Mouse (Mus musculus): Measurements from ENCODE around the gene Ttll11.

DNA sequence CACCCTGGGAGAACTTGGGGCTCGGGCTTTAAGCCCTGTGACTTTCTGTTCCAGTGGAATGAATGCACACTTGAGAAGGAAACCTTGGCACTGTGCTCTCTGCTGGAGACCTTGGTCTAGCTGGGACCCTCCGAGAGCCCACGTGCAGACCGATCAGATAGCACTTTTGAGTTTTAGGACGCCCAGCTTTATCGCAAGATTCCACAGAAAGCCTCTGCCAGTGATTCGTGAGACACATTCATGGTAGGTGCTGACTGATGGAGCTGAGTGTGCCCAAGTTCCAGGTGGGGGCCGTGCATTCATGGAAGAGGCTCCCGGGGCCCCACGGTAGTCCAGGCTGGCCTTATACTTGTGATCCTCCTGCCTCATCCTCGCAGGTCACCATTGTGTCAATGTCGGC lies 210.3 kb downstream of the Ttll11 start:
- TF ChIP-seq HCFC1 (IDR thresholded peaks at IDR 0.05; ENCODE audit: borderline replicate concordance, insufficient read depth, low read length), result no peak
- TF ChIP-seq ZNF384 (IDR thresholded peaks at IDR 0.05; ENCODE audit: low read depth, low read length), result no peak
- TF ChIP-seq CHD2 (IDR thresholded peaks at IDR 0.05; ENCODE audit: low read depth, low read length), result no peak
- no peak for TF ChIP-seq MAFK (IDR thresholded peaks at IDR 0.05; ENCODE audit: insufficient read depth, low read depth, low read length)
- no peak for TF ChIP-seq ZC3H11A (IDR thresholded peaks at IDR 0.05; ENCODE audit: borderline replicate concordance, low read depth, low read length)
